Mouse (Mus musculus) ovary, postnatal 14 days (tissue): ENCODE measurements around the gene Sf3a2.
"Not testable (repeated sequence)": the region's sequence is repeated elsewhere in the genome, so short reads cannot be mapped to it uniquely, and the experiment has no call there.

Source experiments
- DNase-seq: peaks from one replicate; pipeline ENCODE4 v3.0.0; 2022; ENCODE audit warnings: low spot score

Sf3a2 gene

GRCm38 (mm10) chr10:80824827-80825226 is 26.8 kb downstream of the Sf3a2 start:
- DNase-seq: no peak

GRCm38 (mm10) chr10:80826151-80827062 is 28.4 kb downstream of the Sf3a2 start, which contains the start of gene Oaz1:
Oaz1 (plus strand) TSS chr10:80826656.
- DNase-seq: peak; percentile 95

GRCm38 (mm10) chr10:80827063-80827869 is 29.3 kb downstream of the Sf3a2 start:
- no peak for DNase-seq

GRCm38 (mm10) chr10:80827870-80828420 is 29.9 kb downstream of the Sf3a2 start:
- DNase-seq: no peak

GRCm38 (mm10) chr10:80828587-80828986 is 30.6 kb downstream of the Sf3a2 start:
- not testable (repeated sequence) for DNase-seq

- DNase-seq: no peak
These were observed 31.6 kb downstream of the Sf3a2 start for GRCm38 (mm10) chr10:80829359-80830278.

- DNase-seq: no peak
These were observed 33.1 kb downstream of the Sf3a2 start for GRCm38 (mm10) chr10:80831136-80831535.

- DNase-seq: no peak
These were observed 34.8 kb downstream of the Sf3a2 start for GRCm38 (mm10) chr10:80832818-80833217.

- DNase-seq: no peak
These were observed 37.6 kb downstream of the Sf3a2 start for GRCm38 (mm10) chr10:80835617-80836016.

- no peak for DNase-seq
These were observed 39.0 kb downstream of the Sf3a2 start for GRCm38 (mm10) chr10:80836949-80837379.

GRCm38 (mm10) chr10:80837827-80838226 is 39.8 kb downstream of the Sf3a2 start:
- DNase-seq: no peak

GRCm38 (mm10) chr10:80838346-80838912 is 40.4 kb downstream of the Sf3a2 start:
- DNase-seq: no peak

- DNase-seq: no peak
These were observed 41.9 kb downstream of the Sf3a2 start for GRCm38 (mm10) chr10:80839848-80840247.

GRCm38 (mm10) chr10:80841685-80842084 is 43.7 kb downstream of the Sf3a2 start:
- no peak for DNase-seq

- no peak for DNase-seq
These were observed 44.3 kb downstream of the Sf3a2 start for GRCm38 (mm10) chr10:80842334-80842733.

- no peak for DNase-seq
These were observed 45.3 kb downstream of the Sf3a2 start for GRCm38 (mm10) chr10:80843087-80843930.

GRCm38 (mm10) chr10:80843931-80844547 is 46.0 kb downstream of the Sf3a2 start, which contains the start of gene Lingo3:
Lingo3 (minus strand) TSS chr10:80844039.
- no peak for DNase-seq

- DNase-seq: no peak
These were observed 47.2 kb downstream of the Sf3a2 start for GRCm38 (mm10) chr10:80845055-80845693.

GRCm38 (mm10) chr10:80845732-80846131 is 47.7 kb downstream of the Sf3a2 start:
- no peak for DNase-seq
